Mouse (Mus musculus) MEL (cell line): ENCODE measurements around the gene Gm44965.

ENCODE experiments used
- CTCF ChIP-seq, 3 experiments: IDR thresholded peaks in 2 of 3; conservative IDR thresholded peaks in 1 of 3; 2 replicates each; pipeline ENCODE4 v1.5.1; 2011 to 2012; ENCODE audit warnings: low read length in 3 of 3, low read depth in 2 of 3, mild to moderate bottlenecking in 2 of 3, improper control_type of control experiment in 1 of 3, inconsistent platforms in 1 of 3, mixed read lengths in 1 of 3, moderate library complexity in 1 of 3; ENCODE audit not compliant: control insufficient read depth in 1 of 3, insufficient read depth in 1 of 3, poor library complexity in 1 of 3, severe bottlenecking in 1 of 3
- HCFC1 ChIP-seq: IDR thresholded peaks from 2 replicates; pipeline ENCODE4 v1.6.1; 2012; ENCODE audit warnings: low read depth, mild to moderate bottlenecking, inconsistent platforms, low read length, improper control_type of control experiment, moderate library complexity
- MAX ChIP-seq: IDR thresholded peaks from 2 replicates; pipeline ENCODE4 v1.6.1; 2011; ENCODE audit warnings: low read length, improper control_type of control experiment
- POLR2A ChIP-seq, 2 experiments: IDR thresholded peaks; 2 replicates each; pipeline ENCODE4 v1.6.1; 2011 to 2012; ENCODE audit warnings: low read length in 2 of 2, mild to moderate bottlenecking in 2 of 2, control low read depth in 1 of 2, improper control_type of control experiment in 1 of 2, low read depth in 1 of 2, moderate library complexity in 1 of 2; ENCODE audit not compliant: control insufficient read depth in 1 of 2, insufficient read depth in 1 of 2, poor library complexity in 1 of 2
- POLR2AphosphoS2 ChIP-seq: IDR thresholded peaks from 2 replicates; pipeline ENCODE4 v1.6.1; 2011; ENCODE audit warnings: low read length, improper control_type of control experiment
- SIN3A ChIP-seq: IDR thresholded peaks from 2 replicates; pipeline ENCODE4 v1.6.1; 2012; ENCODE audit warnings: low read length, improper control_type of control experiment, inconsistent platforms
- TAL1 ChIP-seq: IDR thresholded peaks from 2 replicates; pipeline ENCODE4 v1.6.1; 2012; ENCODE audit warnings: mild to moderate bottlenecking, inconsistent platforms, low read length, moderate library complexity, mixed read lengths
- TCF12 ChIP-seq: IDR thresholded peaks from 2 replicates; pipeline ENCODE4 v1.6.1; 2014; ENCODE audit warnings: low read depth, mild to moderate bottlenecking, inconsistent platforms, low read length, improper control_type of control experiment, moderate library complexity
- ZC3H11A ChIP-seq: IDR thresholded peaks from 2 replicates; pipeline ENCODE4 v1.6.1; 2012; ENCODE audit warnings: low read depth, mild to moderate bottlenecking, inconsistent platforms, low read length, improper control_type of control experiment
- ZMIZ1 ChIP-seq: IDR thresholded peaks from 2 replicates; pipeline ENCODE4 v1.6.1; 2012; ENCODE audit warnings: low read depth, mild to moderate bottlenecking, inconsistent platforms, low read length, improper control_type of control experiment, moderate library complexity

DNA sequence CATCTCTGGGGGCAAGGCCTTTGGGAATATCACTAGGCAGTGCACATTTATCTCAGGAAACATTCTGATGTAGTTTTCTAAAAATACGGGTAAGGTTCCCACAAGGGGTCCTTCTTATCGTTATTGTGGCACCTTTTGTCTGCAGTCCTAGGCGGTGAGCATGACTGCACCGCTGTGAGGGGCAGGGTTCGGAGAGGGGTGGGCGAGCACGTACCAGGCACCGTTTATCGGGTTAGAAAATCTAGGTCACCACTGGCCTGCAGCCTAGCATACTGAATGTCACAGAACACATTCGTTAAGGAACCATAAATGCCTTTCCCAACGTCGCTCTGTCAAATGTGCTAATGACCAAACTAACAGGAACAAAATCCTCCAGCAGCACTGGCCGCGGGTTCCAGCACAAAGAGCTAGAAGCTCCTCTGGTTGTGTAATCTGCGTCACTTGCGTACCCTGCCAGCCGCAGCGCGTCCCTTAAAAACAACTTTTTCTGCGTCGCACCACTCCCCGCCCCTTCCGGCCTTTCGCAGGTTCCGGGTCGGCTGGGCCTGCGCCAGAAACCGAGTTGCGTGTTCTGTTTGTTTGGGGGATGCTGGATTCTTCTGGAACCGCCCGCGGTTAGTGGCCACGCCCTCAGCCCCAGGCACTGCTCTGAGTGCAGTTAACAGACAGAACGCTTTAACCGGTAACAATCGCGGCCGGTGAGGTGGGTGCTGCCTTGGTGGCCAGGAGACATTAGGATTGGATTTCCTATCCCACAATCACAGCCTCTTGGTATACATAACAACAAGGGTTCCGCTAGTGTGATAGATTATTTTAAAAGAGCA is 39.2 kb upstream of the Gm44965 start, which contains the start of gene Lrrc61:
- no peak for TF ChIP-seq POLR2AphosphoS2
- TF ChIP-seq MAX = no peak
- TF ChIP-seq ZMIZ1 = no peak
- no peak for TF ChIP-seq HCFC1
- no peak for TF ChIP-seq SIN3A
- TF ChIP-seq CTCF (IDR thresholded peaks at IDR 0.05 in 2 of 3, conservative IDR thresholded peaks at IDR 0.05 in 1 of 3; ENCODE audit: control insufficient read depth in 1 of 3, insufficient read depth in 1 of 3, low read depth in 2 of 3, low read length in 3 of 3, poor library complexity in 1 of 3, severe bottlenecking in 1 of 3) = no peak
- TF ChIP-seq TAL1 = no peak
- TF ChIP-seq POLR2A (IDR thresholded peaks at IDR 0.05; ENCODE audit: control insufficient read depth in 1 of 2, insufficient read depth in 1 of 2, low read depth in 1 of 2, low read length in 2 of 2, poor library complexity in 1 of 2) = no peak
- TF ChIP-seq ZC3H11A = no peak
- no peak for TF ChIP-seq TCF12
